Mouse (Mus musculus): Measurements from ENCODE around the gene Ppp6c.
"Not testable (repeated sequence)": the region's sequence is repeated elsewhere in the genome, so short reads cannot be mapped to it uniquely, and the experiment has no call there.

The Ppp6c gene

GRCm38 (mm10) chr2:39226019-39226640 is at the start of gene Ppp6c:
TSS of gene Ppp6c (minus strand) at chr2:39226451.
- peak; percentile 97 for DNase-seq (ENCODE audit: low read depth, low spot score)

- DNase-seq (ENCODE audit: low read depth, low spot score), result peak; percentile 40
These were observed 42.1 kb upstream of the Ppp6c start for GRCm38 (mm10) chr2:39268357-39268756.

GRCm38 (mm10) chr2:39252275-39252674 is 26.0 kb upstream of the Ppp6c start:
- not testable (repeated sequence) for DNase-seq (ENCODE audit: low read depth, low spot score)

- DNase-seq (ENCODE audit: low read depth, low spot score), result not testable (repeated sequence)
These were observed 20.6 kb upstream of the Ppp6c start for GRCm38 (mm10) chr2:39246862-39247261.

GRCm38 (mm10) chr2:39226731-39227130 is 480 bp upstream of the Ppp6c start:
- DNase-seq (ENCODE audit: low read depth, low spot score), result no peak

GRCm38 (mm10) chr2:39225331-39226018 is 776 bp downstream of the Ppp6c start:
- peak; percentile 50 for DNase-seq (ENCODE audit: low read depth, low spot score)

- DNase-seq (ENCODE audit: low read depth, low spot score), result peak; percentile 40
These were observed 1.6 kb downstream of the Ppp6c start for GRCm38 (mm10) chr2:39224621-39225020.

GRCm38 (mm10) chr2:39220010-39220409 is 6.2 kb downstream of the Ppp6c start:
- DNase-seq (ENCODE audit: low read depth, low spot score), result no peak

GRCm38 (mm10) chr2:39219034-39219433 is 7.2 kb downstream of the Ppp6c start:
- DNase-seq (ENCODE audit: low read depth, low spot score), result no peak

- DNase-seq (ENCODE audit: low read depth, low spot score), result no peak
These were observed 9.1 kb downstream of the Ppp6c start for GRCm38 (mm10) chr2:39217150-39217549.

GRCm38 (mm10) chr2:39210738-39211137 is 15.5 kb downstream of the Ppp6c start:
- no peak for DNase-seq (ENCODE audit: low read depth, low spot score)

GRCm38 (mm10) chr2:39203359-39203758 is 22.9 kb downstream of the Ppp6c start:
- no peak for DNase-seq (ENCODE audit: low read depth, low spot score)

- no peak for DNase-seq (ENCODE audit: low read depth, low spot score)
These were observed 31.4 kb downstream of the Ppp6c start for GRCm38 (mm10) chr2:39194809-39195208.

GRCm38 (mm10) chr2:39190561-39191056 is 35.6 kb downstream of the Ppp6c start, which contains the start of gene Scai:
TSS of gene Scai (minus strand) at chr2:39190734.
- DNase-seq (ENCODE audit: low read depth, low spot score), result peak; percentile 98

- DNase-seq (ENCODE audit: low read depth, low spot score), result peak; percentile 75
These were observed 36.2 kb downstream of the Ppp6c start for GRCm38 (mm10) chr2:39189961-39190560.

GRCm38 (mm10) chr2:39185942-39186341 is 40.3 kb downstream of the Ppp6c start:
- DNase-seq (ENCODE audit: low read depth, low spot score), result peak; percentile 47

GRCm38 (mm10) chr2:39183587-39183986 is 42.7 kb downstream of the Ppp6c start:
- DNase-seq (ENCODE audit: low read depth, low spot score), result no peak

GRCm38 (mm10) chr2:39160996-39161395 is 65.3 kb downstream of the Ppp6c start:
- no peak for DNase-seq (ENCODE audit: low read depth, low spot score)

GRCm38 (mm10) chr2:39157916-39158315 is 68.3 kb downstream of the Ppp6c start:
- DNase-seq (ENCODE audit: low read depth, low spot score), result no peak

- DNase-seq (ENCODE audit: low read depth, low spot score), result peak; percentile 31
These were observed 69.4 kb downstream of the Ppp6c start for GRCm38 (mm10) chr2:39156821-39157220.

GRCm38 (mm10) chr2:39150943-39151342 is 75.3 kb downstream of the Ppp6c start:
- no peak for DNase-seq (ENCODE audit: low read depth, low spot score)

- DNase-seq (ENCODE audit: low read depth, low spot score), result peak; percentile 57
These were observed 78.2 kb downstream of the Ppp6c start for GRCm38 (mm10) chr2:39148075-39148474.

GRCm38 (mm10) chr2:39146469-39146868 is 79.8 kb downstream of the Ppp6c start:
- DNase-seq (ENCODE audit: low read depth, low spot score), result no peak
